Mouse (Mus musculus): ENCODE measurements around the gene Umad1.

- TF ChIP-seq POLR2A (IDR thresholded peaks at IDR 0.05; ENCODE audit: low read depth, low read length) (no peak), CTCF (conservative IDR thresholded peaks at IDR 0.05; ENCODE audit: insufficient read depth, insufficient read length, low read depth, low read length) (no peak)
Measured at GRCm38 (mm10) chr6:8228596-8228995, 30.5 kb upstream of the Umad1 start.

Data from kidney, adult 2 months (tissue).